Mouse (Mus musculus) sigmoid colon, adult 10 weeks (tissue): ENCODE data around the gene Atp8b5. TPM values are rescaled to one million over a fixed set of nuclear protein-coding genes. Genes with fewer than 3 reads are reported as not detected.

Source experiments
- polyA plus RNA-seq: library from polyadenylated mRNA; stranded (reverse); fragments of 350-450 nt; fragmentation: Illumina TruSeq; extraction: RNeasy Lipid Tissue Mini Kit (QIAGEN cat#74804); gene quantifications from one replicate; pipeline ENCODE4 v1.2.3, GENCODE M21; 2014; ENCODE audit warnings: low read depth, low replicate concordance

The Atp8b5 gene
- polyA plus RNA-seq, result 1.1 TPM

GRCm38 (mm10) chr4:43266623-43267322 is at the start of gene Atp8b5:
Gene Atp8b5 (plus strand): TSS chr4:43267159.

GRCm38 (mm10) chr4:43381408-43382154 is 114.6 kb downstream of the Atp8b5 start, which contains the start of gene Rusc2:
Gene Rusc2 (plus strand): TSS chr4:43381979.

Other genes starting within 250 kb of the Atp8b5 start
- gene Pigo, start 241.3 kb upstream of the Atp8b5 start, polyA plus RNA-seq, result 3.0 TPM
- gene Stoml2, start 235.4 kb upstream of the Atp8b5 start, polyA plus RNA-seq, result 14.3 TPM
- gene Fam214b, start 220.9 kb upstream of the Atp8b5 start, polyA plus RNA-seq, result 6.4 TPM
- gene Unc13b, start 208.2 kb upstream of the Atp8b5 start, polyA plus RNA-seq, result 17.3 TPM
- 0.16 TPM for gene Rusc2, start 114.8 kb downstream of the Atp8b5 start, polyA plus RNA-seq
- gene Fam166b, start 162.0 kb downstream of the Atp8b5 start, polyA plus RNA-seq, result not detected
- gene Tesk1, start 174.8 kb downstream of the Atp8b5 start, polyA plus RNA-seq, result 0.88 TPM
- gene Cd72, start 187.5 kb downstream of the Atp8b5 start, polyA plus RNA-seq, result 8.8 TPM
- gene Sit1, start 216.6 kb downstream of the Atp8b5 start, polyA plus RNA-seq, result not detected
- 10.5 TPM for gene Ccdc107, start 225.7 kb downstream of the Atp8b5 start, polyA plus RNA-seq
- gene Arhgef39, start 232.5 kb downstream of the Atp8b5 start, polyA plus RNA-seq, result 22.4 TPM
- 22.6 TPM for gene Car9, start 239.8 kb downstream of the Atp8b5 start, polyA plus RNA-seq